Mouse (Mus musculus) spleen, postnatal 4 days (tissue): ENCODE measurements around the gene Trpt1.

Experiments
- DNase-seq, 2 experiments: peaks; one replicate each; pipeline ENCODE4 v3.0.0; 2022; ENCODE audit warnings: low spot score in 2 of 2

Trpt1 gene

DNA sequence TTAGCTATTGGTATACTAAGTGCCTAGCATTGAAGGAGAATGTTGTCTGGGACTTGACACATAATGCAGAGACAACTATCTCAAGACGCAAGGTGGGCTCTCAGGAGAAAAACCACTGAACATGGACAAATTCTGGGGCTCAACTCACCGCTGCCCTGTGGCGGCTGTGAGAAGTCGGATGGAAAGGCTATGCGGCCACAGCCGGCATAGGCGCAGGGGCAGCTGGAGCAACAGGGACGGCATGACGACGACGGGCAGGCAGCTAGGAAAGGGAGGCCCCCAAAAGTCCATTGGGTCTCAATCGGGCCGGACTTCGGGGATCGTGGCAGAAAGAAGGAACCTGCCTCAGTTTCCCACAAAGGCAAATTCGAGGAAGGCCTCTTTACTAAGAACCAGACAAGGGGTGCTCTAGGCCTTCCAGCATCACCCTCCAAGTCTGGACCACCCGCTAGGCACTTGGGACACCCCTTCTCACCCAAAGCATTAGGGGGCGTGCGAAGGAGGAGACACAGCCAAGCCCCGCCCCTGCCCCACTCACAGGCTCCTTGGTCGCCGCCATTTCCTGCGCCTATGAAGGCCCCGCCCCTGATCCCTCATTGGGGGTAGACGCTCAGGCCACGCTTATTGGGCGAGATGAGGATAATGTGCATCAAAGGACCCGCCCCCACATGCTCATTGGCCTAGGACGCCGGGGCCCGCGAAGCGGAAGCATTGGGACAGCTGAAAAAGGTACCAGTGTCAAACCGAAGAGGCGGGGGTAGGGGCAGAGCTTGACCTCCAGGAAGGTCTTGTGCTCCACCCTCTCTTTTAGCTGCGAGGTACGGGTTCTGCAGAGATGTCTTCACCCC, 3.7 kb upstream of the Trpt1 start, which contains the start of gene Dnajc4:
Dnajc4 (minus strand) TSS at position 562 of the 848 bp plus-strand sequence.
- DNase-seq: peak; percentile 96 to 97

DNA sequence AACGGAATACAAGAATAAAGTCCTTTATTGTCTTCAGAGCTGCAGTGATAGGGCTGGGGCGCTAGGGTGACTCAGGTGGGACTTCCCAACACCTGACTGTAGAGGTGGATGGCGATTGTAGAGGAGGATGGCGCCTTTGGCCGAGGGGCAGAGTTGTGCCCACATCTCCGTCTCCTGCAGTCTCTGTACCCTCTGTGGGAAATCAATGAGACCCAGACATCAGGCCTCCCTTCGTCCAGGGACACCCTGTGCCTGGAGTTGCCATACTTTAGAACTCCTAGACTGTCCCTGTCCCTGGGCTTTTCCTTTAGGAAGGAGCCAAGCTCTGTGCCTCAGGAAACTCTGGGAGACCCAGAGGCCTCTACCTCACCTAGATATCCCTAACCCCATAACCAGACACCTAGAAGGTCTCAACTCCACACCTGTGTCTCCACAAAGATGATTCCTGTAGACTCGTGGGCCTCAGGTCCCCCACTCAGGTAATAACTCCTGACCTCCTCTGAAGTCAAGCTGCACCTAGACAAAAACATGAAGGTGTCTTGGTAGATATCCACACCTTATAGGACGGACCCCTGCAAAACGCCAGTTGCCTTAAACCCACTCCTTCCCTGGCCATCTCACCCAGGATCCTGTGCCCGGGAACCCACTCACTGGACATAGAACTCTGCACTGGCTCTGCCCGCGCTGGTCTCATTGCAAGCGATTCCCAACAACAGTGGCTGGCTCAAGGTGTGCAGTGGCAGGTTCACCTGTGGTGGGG, 2.7 kb upstream of the Trpt1 start:
- DNase-seq: no peak

GRCm38 (mm10) chr19:6994002-6994401, 1.9 kb upstream of the Trpt1 start:
- DNase-seq: no peak

DNA sequence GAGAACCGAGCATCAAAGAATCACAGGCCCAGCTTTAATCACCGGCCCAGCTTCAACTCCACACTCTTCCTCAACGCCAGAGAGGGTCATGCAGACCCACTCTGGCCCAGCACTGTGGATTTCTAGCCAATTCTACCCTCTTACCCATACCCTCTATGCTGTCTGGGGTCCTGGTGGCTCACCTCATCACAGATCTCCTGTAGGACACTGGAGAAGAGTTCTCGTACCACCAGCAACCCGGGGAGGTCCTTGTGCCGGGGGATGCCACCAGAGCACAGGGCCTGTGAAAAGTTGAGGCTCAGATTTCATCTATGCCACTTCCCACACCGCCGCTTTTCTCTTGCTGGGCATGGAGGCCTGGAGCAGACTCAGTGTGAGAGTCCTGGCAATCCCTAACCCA, 1.4 kb upstream of the Trpt1 start:
- DNase-seq: no peak

GRCm38 (mm10) chr19:6995255-6995991, 508 bp upstream of the Trpt1 start:
- peak in 1 of 2 experiments; percentile 68 for DNase-seq

- DNase-seq: peak in 1 of 2 experiments; percentile 63
Observed at GRCm38 (mm10) chr19:6997721-6998290, 1.9 kb downstream of the Trpt1 start.

DNA sequence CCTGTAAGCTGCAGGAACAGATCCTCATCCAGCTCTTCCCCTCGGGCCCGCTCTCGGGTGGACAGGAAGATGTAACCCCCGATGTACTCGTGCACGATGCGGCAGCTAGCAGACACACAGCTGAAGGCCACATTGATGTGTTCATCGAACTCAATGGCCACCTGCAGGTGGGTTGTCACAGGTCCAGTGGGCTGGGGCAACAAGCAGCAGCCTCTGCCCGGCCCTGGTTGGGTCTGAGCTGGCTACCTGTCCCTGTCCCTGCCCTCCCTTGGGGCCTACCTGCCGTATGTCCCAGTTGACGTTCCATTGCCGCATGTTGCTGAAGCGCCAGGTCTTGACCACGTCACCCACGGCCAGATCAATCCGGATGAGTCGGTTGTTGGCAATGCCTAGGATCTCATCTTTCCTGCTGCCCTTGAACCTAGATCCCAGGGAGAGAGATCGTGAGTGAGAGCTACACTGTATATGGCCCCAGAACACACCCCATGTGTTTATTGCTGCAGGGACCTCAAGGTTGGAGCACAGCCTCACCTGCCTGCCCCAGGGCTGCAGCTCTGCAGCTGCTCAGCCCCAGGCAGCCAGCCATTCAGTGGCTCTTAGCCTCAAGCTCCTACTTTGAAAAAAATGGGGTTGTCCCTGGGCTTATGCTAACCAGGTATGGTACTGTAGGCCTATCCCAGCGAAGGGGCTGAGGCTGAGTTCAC, 3.6 kb downstream of the Trpt1 start:
- no peak for DNase-seq

GRCm38 (mm10) chr19:7006892-7007593, 11.1 kb downstream of the Trpt1 start:
- DNase-seq: no peak

GRCm38 (mm10) chr19:7012426-7012825, 16.5 kb downstream of the Trpt1 start:
- no peak for DNase-seq

- DNase-seq: no peak
Observed at GRCm38 (mm10) chr19:7013984-7014383, 18.1 kb downstream of the Trpt1 start.

GRCm38 (mm10) chr19:7014481-7015135, 18.7 kb downstream of the Trpt1 start:
- DNase-seq: no peak

DNA sequence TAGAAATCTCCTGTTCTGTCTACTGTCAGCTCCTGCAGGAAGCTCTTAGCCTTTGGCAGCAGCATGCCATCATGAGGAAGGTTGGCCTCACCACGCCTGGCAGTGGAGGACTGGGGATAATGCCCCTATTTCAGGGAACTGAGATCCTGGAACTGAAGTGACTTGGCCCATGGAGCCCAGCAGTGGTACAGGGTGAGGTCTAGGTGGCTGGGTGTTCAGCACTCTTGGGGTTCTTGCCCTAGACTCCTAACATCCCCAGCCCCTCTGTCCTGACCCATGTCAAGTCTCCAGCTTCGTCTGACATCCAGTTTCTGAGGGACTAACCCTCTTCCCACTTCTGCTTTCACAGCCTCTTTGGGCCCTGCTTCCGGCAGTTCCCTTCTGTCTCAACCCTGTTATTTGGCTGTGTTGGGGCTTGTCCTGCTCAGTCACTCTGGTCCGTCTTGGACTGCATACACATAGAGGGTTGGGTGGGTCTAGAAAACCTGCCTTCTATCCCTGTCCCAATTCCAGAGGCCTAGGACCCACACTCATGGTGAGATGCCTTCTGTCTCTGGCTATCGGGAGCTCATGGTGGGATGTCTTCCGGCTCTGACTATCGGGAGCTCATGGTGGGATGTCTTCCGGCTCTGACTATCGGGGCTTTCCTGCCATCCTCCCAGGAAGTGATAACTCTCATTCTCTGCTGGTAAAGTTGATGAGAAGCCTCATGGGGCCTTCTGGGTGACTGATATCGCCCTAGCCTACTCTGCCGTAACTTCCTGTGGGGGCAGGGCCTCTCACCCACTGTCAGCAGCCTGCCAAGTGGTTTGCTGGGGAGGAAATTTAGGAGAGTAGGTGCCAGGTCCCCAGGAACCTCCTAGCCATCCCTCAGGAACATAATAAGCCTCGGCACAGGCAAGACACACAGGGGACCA, 21.9 kb downstream of the Trpt1 start:
- DNase-seq: peak; percentile 67 to 79

DNA sequence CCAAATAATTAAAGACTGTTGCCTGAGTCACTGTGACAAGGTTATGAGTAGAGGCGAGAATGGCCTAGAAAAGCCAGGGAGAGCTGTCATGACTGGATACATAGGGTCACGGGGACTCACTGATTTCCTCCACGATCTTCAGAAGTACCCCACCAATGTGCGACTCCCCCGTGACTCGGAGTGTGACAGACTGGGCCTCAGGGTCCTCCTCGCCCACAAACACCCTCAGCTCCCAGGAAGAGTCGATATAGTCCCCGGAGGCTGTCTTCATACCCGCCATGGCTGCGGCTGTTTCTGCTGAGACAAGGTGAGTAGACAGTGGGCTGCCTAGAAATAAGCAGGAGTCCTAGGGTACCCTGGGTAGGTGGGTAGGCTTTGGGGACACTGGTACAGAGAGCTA, 22.6 kb downstream of the Trpt1 start:
- DNase-seq: peak in 1 of 2 experiments; percentile 76

- peak; percentile 80 to 87 for DNase-seq
Observed at GRCm38 (mm10) chr19:7019191-7019590, 23.3 kb downstream of the Trpt1 start, which contains the start of gene Fermt3. Gene Fermt3, minus strand, starts transcription at chr19:7019469.

GRCm38 (mm10) chr19:7020224-7020641, 24.3 kb downstream of the Trpt1 start:
- DNase-seq: peak; percentile 63 to 80

- no peak for DNase-seq
Observed at GRCm38 (mm10) chr19:7029531-7029930, 33.6 kb downstream of the Trpt1 start.

GRCm38 (mm10) chr19:7034006-7034405, 38.1 kb downstream of the Trpt1 start:
- no peak for DNase-seq

DNA sequence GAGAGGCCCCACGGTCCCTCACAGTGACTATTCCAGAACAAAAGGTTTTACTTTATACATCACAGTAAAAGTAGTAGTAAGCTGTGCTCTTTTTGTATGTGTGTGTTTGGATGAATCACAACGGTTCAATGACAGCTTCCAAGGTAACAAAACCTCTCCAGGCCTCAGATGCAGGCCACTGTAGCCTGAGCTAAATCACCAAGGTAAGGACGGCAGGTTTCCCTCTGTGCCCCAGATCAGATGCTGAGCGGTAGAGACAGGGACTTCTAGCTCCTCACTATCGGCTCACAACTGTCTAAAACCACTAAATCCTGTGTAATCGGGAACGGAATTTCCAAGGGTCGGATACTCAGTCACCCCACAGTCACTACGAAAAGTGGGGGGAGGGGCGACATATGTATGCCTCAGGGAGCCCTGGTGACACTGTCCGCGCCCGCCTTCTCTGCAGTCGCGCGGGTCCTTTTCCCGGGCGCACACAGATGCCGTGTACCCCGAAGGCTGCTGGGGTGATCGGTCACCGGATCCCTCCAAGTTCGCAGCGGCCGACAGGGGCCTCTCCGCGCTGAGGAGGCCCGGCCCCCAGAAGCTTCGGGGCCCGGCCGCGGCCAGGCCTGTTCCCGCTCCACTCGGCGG, 43.3 kb downstream of the Trpt1 start:
- DNase-seq: peak; percentile 62 to 82
